22 mouse cellular contexts compared by ENCODE assay signal in genomic region chr9:44094737-44095136, GRCm38 (mm10). TPM values are rescaled to one million over a fixed set of nuclear protein-coding genes. Genes with fewer than 3 reads are reported as not detected.
DNase-seq lines count a peak whose midpoint lies in the region; ATAC-seq and TF ChIP-seq lines count a peak whose summit lies in the region.
"Had no signal": no experiment of that assay in that cellular context is flagged by ENCODE, and none has a peak within 500 bp of the region (broad histone marks: within the 10 kb centered on the region; RNA-seq: fewer than 3 reads in every experiment).

No protein-coding gene starts in this region.

- H3K4me1 ChIP-seq in heart, embryonic 13.5 days: peaks cover 44% of the 10 kb centered on the region
- peaks cover 43% of the 10 kb centered on the region for H3K4me1 ChIP-seq in heart, embryonic 12.5 days (replicated peaks)
- peaks cover 3 to 12% of the 10 kb centered on the region in 2 experiments for H3K4me1 ChIP-seq in MEL (ENCODE audit: control insufficient read depth in 1 of 2, insufficient read depth in 2 of 2, low read length in 2 of 2)

- peak; percentile 50 to 65; a peak in 3 of 4 replicates for TF ChIP-seq EP300 in MEL (IDR thresholded peaks at IDR 0.05; ENCODE audit: low read depth in 1 of 2, low read length in 2 of 2)

- peak overlapping the region; percentile 19; the same call in 1 of the 2 replicates for H3K9ac ChIP-seq in heart, embryonic 13.5 days
- H3K9ac ChIP-seq in heart, embryonic 12.5 days: no peak overlapping the region
- H3K9ac ChIP-seq in MEL (ENCODE audit: control insufficient read depth, low read depth, low read length, poor library complexity, severe bottlenecking): no peak overlapping the region
- H3K9ac ChIP-seq: embryonic facial prominence, embryonic 13.5 days; forebrain, postnatal 0 days had no signal

- peak; percentile 84 for DNase-seq in A20 (ENCODE audit: low read depth, low spot score)
- DNase-seq in MEL (ENCODE audit: low read depth, low spot score): peak; percentile 65
- DNase-seq in kidney, adult 18-20 months: no peak
- no peak for DNase-seq in embryo, embryonic 10.5 days (ENCODE audit: low spot score)

- H3K4me3 ChIP-seq in heart, embryonic 13.5 days: no peak overlapping the region
- H3K4me3 ChIP-seq in heart, embryonic 12.5 days: no peak overlapping the region
- no peak overlapping the region for H3K4me3 ChIP-seq in MEL (ENCODE audit: control insufficient read depth in 1 of 2, insufficient read depth in 1 of 2, low read depth in 2 of 2, low read length in 2 of 2)
- H3K4me3 ChIP-seq: embryonic facial prominence, embryonic 13.5 days; forebrain, embryonic 12.5 days; hindbrain, embryonic 12.5 days had no signal

- WGBS in heart, embryonic 13.5 days: 83% methylated on average over 3 of the region's 3 CpGs
- 83% methylated on average over 3 of the region's 3 CpGs for WGBS in heart, embryonic 12.5 days

- TF ChIP-seq POLR2A in MEL (IDR thresholded peaks at IDR 0.05; ENCODE audit: control insufficient read depth in 1 of 2, insufficient read depth in 1 of 2, low read depth in 1 of 2, low read length in 2 of 2, poor library complexity in 1 of 2): no peak

- no peak for TF ChIP-seq RAD21 in MEL (IDR thresholded peaks at IDR 0.05; ENCODE audit: low read depth, low read length)

- H3K27ac ChIP-seq in heart, embryonic 13.5 days (replicated peaks): peak overlapping the region; percentile 24; the same call in 1 of the 2 replicates
- no peak overlapping the region for H3K27ac ChIP-seq in heart, embryonic 12.5 days (ENCODE audit: poor library complexity, severe bottlenecking)
- H3K27ac ChIP-seq in MEL (ENCODE audit: control insufficient read depth, low read depth, low read length): no peak overlapping the region
- H3K27ac ChIP-seq: embryonic facial prominence, embryonic 13.5 days; forebrain, embryonic 12.5 days; hindbrain, embryonic 12.5 days had no signal

- no peak overlapping the region for H3K4me2 ChIP-seq in heart, embryonic 13.5 days
- no peak overlapping the region for H3K4me2 ChIP-seq in heart, embryonic 12.5 days

- no peaks in the 10 kb centered on the region for H3K9me3 ChIP-seq in heart, embryonic 13.5 days
- H3K9me3 ChIP-seq in heart, embryonic 12.5 days (replicated peaks): no peaks in the 10 kb centered on the region
- H3K9me3 ChIP-seq in MEL (replicated peaks; ENCODE audit: insufficient read depth, low read length): no peaks in the 10 kb centered on the region
- H3K9me3 ChIP-seq: embryonic facial prominence, embryonic 13.5 days; forebrain, embryonic 12.5 days; G1E; hindbrain, embryonic 12.5 days had no signal

- ATAC-seq in heart, embryonic 13.5 days (ENCODE audit: extremely low read depth, insufficient number of reproducible peaks, low FRiP score, low TSS enrichment): no peak
- no peak for ATAC-seq in heart, embryonic 12.5 days (ENCODE audit: insufficient number of reproducible peaks, low FRiP score)
- peak; percentile 50 to 71; a peak in 3 of 4 replicates for ATAC-seq in hematopoietic stem cell, adult 5-6 weeks (replicated peaks in 1 of 2; ENCODE audit: insufficient read depth in 1 of 2, low FRiP score in 2 of 2, low TSS enrichment in 1 of 2, low read depth in 1 of 2, poor library complexity in 2 of 2, severe bottlenecking in 2 of 2)
- ATAC-seq: activated CD4-positive, CD25-positive, alpha-beta regulatory T cell, adult 4 months; inflammation-experienced regulatory T-cells, adult 6 months; Patski had no signal

- TF ChIP-seq CTCF in MEL (IDR thresholded peaks at IDR 0.05 in 2 of 3, conservative IDR thresholded peaks at IDR 0.05 in 1 of 3; ENCODE audit: control insufficient read depth in 1 of 3, insufficient read depth in 1 of 3, low read depth in 2 of 3, low read length in 3 of 3, poor library complexity in 1 of 3, severe bottlenecking in 1 of 3): no peak

- H3K27me3 ChIP-seq in heart, embryonic 13.5 days (replicated peaks): no peaks in the 10 kb centered on the region
- no peaks in the 10 kb centered on the region for H3K27me3 ChIP-seq in heart, embryonic 12.5 days (replicated peaks)
- no peaks in the 10 kb centered on the region for H3K27me3 ChIP-seq in MEL (ENCODE audit: control insufficient read depth in 1 of 2, insufficient read depth in 2 of 2, low read length in 2 of 2)
- H3K27me3 ChIP-seq: embryonic facial prominence, embryonic 13.5 days; hindbrain, embryonic 12.5 days; Patski had no signal

- no peaks in the 10 kb centered on the region for H3K79me2 ChIP-seq in MEL (ENCODE audit: control insufficient read depth, insufficient read depth, low read length, poor library complexity)

- peaks cover 58% of the 10 kb centered on the region for H3K36me3 ChIP-seq in heart, embryonic 13.5 days
- H3K36me3 ChIP-seq in heart, embryonic 12.5 days: peaks cover 48% of the 10 kb centered on the region
- peaks cover 0 to 10% of the 10 kb centered on the region in 2 experiments; a peak in 2 of 4 replicates for H3K36me3 ChIP-seq in MEL (ENCODE audit: control insufficient read depth in 1 of 2, insufficient read depth in 2 of 2, low read length in 2 of 2)
- H3K36me3 ChIP-seq: hindbrain, embryonic 12.5 days had no signal

TF ChIP-seq in MEL, 35 proteins besides CTCF, POLR2A, EP300 and RAD21:
- peak; percentile 39; the same call in 1 of the 2 replicates for TF ChIP-seq RCOR1 (IDR thresholded peaks at IDR 0.05; ENCODE audit: low read depth, low read length)
- TF ChIP-seq MAX (IDR thresholded peaks at IDR 0.05; ENCODE audit: low read length): no peak
- no peak for TF ChIP-seq HCFC1 (IDR thresholded peaks at IDR 0.05; ENCODE audit: low read depth, low read length)
- no peak for TF ChIP-seq MYC (IDR thresholded peaks at IDR 0.05; ENCODE audit: low read depth, low read length)
- peak; percentile 45; the same call in 1 of the 2 replicates for TF ChIP-seq BHLHE40 (IDR thresholded peaks at IDR 0.05; ENCODE audit: borderline replicate concordance, low read depth, low read length)
- peak; percentile 55 for TF ChIP-seq ETS1 (IDR thresholded peaks at IDR 0.05; ENCODE audit: low read depth, low read length)
- no peak for TF ChIP-seq MAFK (IDR thresholded peaks at IDR 0.05; ENCODE audit: borderline replicate concordance, low read depth, low read length)
- peak; percentile 32; the same call in 1 of the 2 replicates for TF ChIP-seq GATA1 (IDR thresholded peaks at IDR 0.05; ENCODE audit: low read depth, low read length)
- peak; percentile 52; the same call in 1 of the 2 replicates for TF ChIP-seq TCF12 (IDR thresholded peaks at IDR 0.05; ENCODE audit: low read depth, low read length)
- no peak for TF ChIP-seq USF2 (IDR thresholded peaks at IDR 0.05; ENCODE audit: borderline replicate concordance in 1 of 2, insufficient read depth in 1 of 2, low read depth in 1 of 2, low read length in 2 of 2)

RNA-seq across cellular contexts. Expression of gene Mfrp, which starts 6.8 kb away (rescaled TPM):
- not detected in 2 replicates for polyA plus RNA-seq in heart, embryonic 13.5 days (2015; fragmentation: Nextera tagmentation; extraction: Ambion mirVana)
- polyA plus RNA-seq in heart, embryonic 12.5 days (2016; fragmentation: Nextera tagmentation; extraction: Ambion mirVana): not detected in 2 replicates
- total RNA-seq in MEL (2012; rRNA removed): not detected in 2 replicates
- polyA plus RNA-seq in MEL (2012; ENCODE audit: insufficient read depth in 1 of 2, insufficient read length in 2 of 2, low read depth in 1 of 2, low replicate concordance in 2 of 2, missing spikeins in 1 of 2): under 1 TPM in 1 of 2 experiments, not detected in 1; 0.10 TPM
- not detected in 2 replicates for total RNA-seq in hematopoietic stem cell, adult 5-6 weeks (2017)
- total RNA-seq: adrenal gland, postnatal 25 days; G1E; gastrocnemius, adult 18-20 months; gastrocnemius, postnatal 36 days; heart, adult 18-20 months; heart, postnatal 25 days had no signal
- polyA plus RNA-seq: activated CD4-positive, CD25-positive, alpha-beta regulatory T cell, adult 4 months; G1E; heart, embryonic 14.5 days; inflammation-experienced regulatory T-cells, adult 6 months had no signal

RNA-seq across cellular contexts. Expression of gene C1qtnf5, which starts 12.3 kb away (rescaled TPM):
- polyA plus RNA-seq in heart, embryonic 13.5 days (2015; fragmentation: Nextera tagmentation; extraction: Ambion mirVana): 1.1 and 2.1 TPM in 2 replicates
- polyA plus RNA-seq in heart, embryonic 12.5 days (2016; fragmentation: Nextera tagmentation; extraction: Ambion mirVana): 0.67 and 1.1 TPM in 2 replicates
- 0.19 TPM in 1 of 2 replicates, not detected in the other for total RNA-seq in MEL (2012; rRNA removed)
- under 1 TPM in 1 of 2 experiments, not detected in 1; 0.13 TPM for polyA plus RNA-seq in MEL (2012; ENCODE audit: insufficient read depth in 1 of 2, insufficient read length in 2 of 2, low read depth in 1 of 2, low replicate concordance in 2 of 2, missing spikeins in 1 of 2)
- total RNA-seq in hematopoietic stem cell, adult 5-6 weeks (2017): not detected in 2 replicates
- total RNA-seq: G1E had no signal
- polyA plus RNA-seq: activated CD4-positive, CD25-positive, alpha-beta regulatory T cell, adult 4 months; inflammation-experienced regulatory T-cells, adult 6 months had no signal

RNA-seq across cellular contexts. Expression of gene Gm49380, which starts 18.6 kb away (rescaled TPM):
- polyA plus RNA-seq in heart, embryonic 13.5 days (2015; fragmentation: Nextera tagmentation; extraction: Ambion mirVana): not detected in 2 replicates
- 0.20 TPM in 1 of 2 replicates, not detected in the other for polyA plus RNA-seq in heart, embryonic 12.5 days (2016; fragmentation: Nextera tagmentation; extraction: Ambion mirVana)
- not detected in 2 replicates for total RNA-seq in MEL (2012; rRNA removed)
- under 1 TPM in 1 of 2 experiments, not detected in 1; 0.24 TPM for polyA plus RNA-seq in MEL (2012; ENCODE audit: insufficient read depth in 1 of 2, insufficient read length in 2 of 2, low read depth in 1 of 2, low replicate concordance in 2 of 2, missing spikeins in 1 of 2)
- total RNA-seq in hematopoietic stem cell, adult 5-6 weeks (2017): not detected in 2 replicates
- polyA plus RNA-seq: activated CD4-positive, CD25-positive, alpha-beta regulatory T cell, adult 4 months; forebrain, postnatal 0 days; G1E; inflammation-experienced regulatory T-cells, adult 6 months; intestine, postnatal 0 days had no signal

RNA-seq across cellular contexts. Expression of gene Rnf26, which starts 18.6 kb away (rescaled TPM):
- polyA plus RNA-seq in heart, embryonic 13.5 days (2015; fragmentation: Nextera tagmentation; extraction: Ambion mirVana): 38.5 and 39.3 TPM in 2 replicates
- 48.4 and 51.3 TPM in 2 replicates for polyA plus RNA-seq in heart, embryonic 12.5 days (2016; fragmentation: Nextera tagmentation; extraction: Ambion mirVana)
- total RNA-seq in MEL (2012; rRNA removed): 13.3 and 14.0 TPM in 2 replicates
- polyA plus RNA-seq in MEL (2012; ENCODE audit: insufficient read depth in 1 of 2, insufficient read length in 2 of 2, low read depth in 1 of 2, low replicate concordance in 2 of 2, missing spikeins in 1 of 2): 10 to 100 TPM in 1 of 2 experiments, not detected in 1; 55.1 TPM
- total RNA-seq in hematopoietic stem cell, adult 5-6 weeks (2017): 10.8 and 13.0 TPM in 2 replicates

RNA-seq across cellular contexts. Expression of gene Usp2, which starts 27.9 kb away (rescaled TPM):
- 48.5 and 66.0 TPM in 2 replicates for polyA plus RNA-seq in heart, embryonic 13.5 days (2015; fragmentation: Nextera tagmentation; extraction: Ambion mirVana)
- 51.7 and 62.5 TPM in 2 replicates for polyA plus RNA-seq in heart, embryonic 12.5 days (2016; fragmentation: Nextera tagmentation; extraction: Ambion mirVana)
- total RNA-seq in MEL (2012; rRNA removed): 3.6 and 4.3 TPM in 2 replicates
- 10 to 100 TPM in 1 of 2 experiments, not detected in 1; 13.9 TPM for polyA plus RNA-seq in MEL (2012; ENCODE audit: insufficient read depth in 1 of 2, insufficient read length in 2 of 2, low read depth in 1 of 2, low replicate concordance in 2 of 2, missing spikeins in 1 of 2)
- total RNA-seq in hematopoietic stem cell, adult 5-6 weeks (2017): 2.0 and 3.0 TPM in 2 replicates

Comparison
In these comparisons a context has a peak if more than half of its experiments do, and no peak if none do; other contexts are left out.
1. ATAC-seq: peak in hematopoietic stem cell, adult 5-6 weeks (2 of 2); none in heart, embryonic 13.5 days (single experiment) and heart, embryonic 12.5 days (single experiment).
2. DNase-seq: peak in A20 (single experiment) and MEL (single experiment); none in kidney, adult 18-20 months (single experiment) and embryo, embryonic 10.5 days (single experiment).